Mouse (Mus musculus) heart, postnatal 4 days (tissue): ENCODE results near the gene Cadps. TPM values are rescaled to one million over a fixed set of nuclear protein-coding genes. Genes with fewer than 3 reads are reported as not detected.

Source experiments
- DNase-seq: peaks from one replicate; pipeline ENCODE4 v3.0.0; 2021
- total RNA-seq, 2 experiments: library from RNA; stranded (reverse); gene quantifications; 2 replicates each; pipeline ENCODE4 v1.2.3; 2021

The Cadps gene
- total RNA-seq, 2 experiments from 2014 or later: 0.47 to 0.52 TPM

DNA sequence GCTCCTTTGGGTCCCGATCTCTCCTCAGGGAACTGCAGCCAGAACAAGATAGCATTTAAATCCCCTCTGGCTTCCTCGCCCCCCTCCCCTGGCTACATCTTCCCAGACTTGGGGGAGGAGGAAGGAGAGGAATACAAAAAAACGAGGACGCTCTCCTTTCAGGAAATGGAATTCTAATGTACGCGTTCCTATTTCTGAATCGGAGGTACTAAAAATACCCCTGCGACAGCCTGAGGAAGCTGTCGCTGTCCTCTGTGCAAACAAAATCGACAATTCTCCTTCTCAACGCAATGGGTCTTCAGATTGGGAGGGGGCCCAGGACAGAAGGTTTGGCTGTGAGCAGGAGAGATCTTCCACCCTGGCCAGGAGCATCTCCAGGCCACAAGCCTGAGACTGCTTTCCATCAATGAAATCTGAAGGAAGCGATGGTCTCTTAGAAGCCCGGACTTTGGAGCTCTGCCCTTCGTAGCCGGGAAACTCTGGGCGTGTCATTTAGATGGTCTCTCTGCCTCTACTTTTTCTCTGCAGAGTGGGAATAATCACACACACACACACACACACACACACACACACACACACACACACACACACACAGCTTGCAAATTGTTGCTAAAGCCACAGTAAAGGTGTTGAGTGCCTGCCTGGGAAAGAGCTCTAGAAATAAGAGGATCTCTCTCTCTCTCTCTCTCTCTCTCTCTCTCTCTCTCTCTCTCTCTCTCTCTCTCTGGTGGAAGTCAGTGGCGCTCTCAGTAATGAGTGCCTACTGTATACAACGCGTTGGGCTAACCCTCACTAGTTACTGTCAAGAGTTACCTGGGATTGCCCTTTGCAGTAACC, 482.4 kb downstream of the Cadps start:
- no peak for DNase-seq

DNA sequence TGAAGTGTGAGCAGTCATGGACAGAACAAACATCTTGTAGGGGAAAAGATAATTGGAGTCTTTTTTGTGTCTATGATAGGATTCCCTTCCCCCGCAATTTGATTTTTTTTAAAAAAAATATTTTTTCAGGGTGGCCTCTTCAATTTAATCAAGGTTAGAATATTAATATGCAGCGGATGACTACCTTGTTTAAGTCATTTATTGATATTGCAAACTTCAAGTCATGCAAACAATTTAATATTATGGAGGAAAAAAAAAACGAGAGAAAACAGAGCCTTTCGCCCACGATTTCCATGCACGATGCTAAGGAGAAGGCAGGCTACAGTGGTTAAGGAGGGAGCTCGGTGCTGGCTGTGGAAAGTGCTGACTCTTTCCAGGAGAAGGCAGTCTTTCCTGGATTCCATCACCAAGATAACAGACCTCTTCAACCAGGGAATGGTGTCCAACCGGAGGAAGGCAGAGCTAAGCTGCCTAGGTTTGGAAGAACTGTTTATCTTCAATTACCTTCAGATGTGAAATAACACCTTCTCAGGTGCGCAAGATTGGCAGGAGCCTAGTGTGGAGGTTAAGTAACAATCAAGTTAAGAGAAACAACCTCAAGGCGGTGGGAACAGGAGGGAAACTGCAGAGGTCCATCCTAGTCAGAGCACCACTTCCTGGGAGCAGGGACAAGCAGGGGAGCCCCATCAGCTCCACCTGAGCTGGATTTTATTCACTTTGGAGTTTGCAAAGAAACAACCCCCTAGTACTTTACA, 483.9 kb downstream of the Cadps start:
- no peak for DNase-seq

DNA sequence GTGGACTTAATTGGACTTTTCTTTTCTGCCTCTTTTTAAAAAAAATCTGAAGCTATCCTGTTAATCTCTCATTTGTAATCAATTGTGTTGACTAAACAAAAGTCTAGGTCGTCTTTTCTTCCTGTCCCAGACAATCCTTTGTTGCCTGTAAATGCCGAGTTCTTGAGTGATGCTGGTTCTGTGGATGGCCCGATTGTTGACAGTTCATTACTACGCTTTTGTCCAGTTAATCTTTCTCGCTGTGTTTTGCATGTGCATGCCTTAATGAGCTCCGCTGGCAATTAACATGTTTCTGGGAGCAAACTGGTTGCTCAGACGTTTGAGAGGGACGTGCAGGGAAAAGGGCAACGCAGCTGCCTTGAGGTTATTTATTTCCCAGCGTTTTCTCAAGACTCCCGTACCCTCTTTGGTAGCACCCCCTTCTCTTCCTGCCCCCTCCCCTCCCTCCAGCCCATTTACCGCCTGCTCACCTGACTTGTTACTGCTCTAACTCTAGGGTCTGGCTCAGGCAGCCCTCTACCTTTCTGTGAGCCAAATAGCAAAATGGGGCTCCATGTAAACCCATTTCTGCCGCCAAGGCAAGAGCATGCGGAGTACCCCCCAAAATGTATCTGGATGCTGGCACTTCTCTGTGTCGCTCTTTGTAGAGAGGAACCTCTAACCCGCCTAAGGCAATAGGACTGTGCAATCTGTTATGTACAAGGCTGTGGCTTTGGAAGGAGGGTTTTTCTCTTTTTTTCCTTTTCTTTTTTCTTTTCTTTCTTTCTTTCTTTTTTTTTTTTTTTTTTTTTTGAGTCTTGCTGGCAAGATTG, 484.7 kb downstream of the Cadps start:
- no peak for DNase-seq

DNA sequence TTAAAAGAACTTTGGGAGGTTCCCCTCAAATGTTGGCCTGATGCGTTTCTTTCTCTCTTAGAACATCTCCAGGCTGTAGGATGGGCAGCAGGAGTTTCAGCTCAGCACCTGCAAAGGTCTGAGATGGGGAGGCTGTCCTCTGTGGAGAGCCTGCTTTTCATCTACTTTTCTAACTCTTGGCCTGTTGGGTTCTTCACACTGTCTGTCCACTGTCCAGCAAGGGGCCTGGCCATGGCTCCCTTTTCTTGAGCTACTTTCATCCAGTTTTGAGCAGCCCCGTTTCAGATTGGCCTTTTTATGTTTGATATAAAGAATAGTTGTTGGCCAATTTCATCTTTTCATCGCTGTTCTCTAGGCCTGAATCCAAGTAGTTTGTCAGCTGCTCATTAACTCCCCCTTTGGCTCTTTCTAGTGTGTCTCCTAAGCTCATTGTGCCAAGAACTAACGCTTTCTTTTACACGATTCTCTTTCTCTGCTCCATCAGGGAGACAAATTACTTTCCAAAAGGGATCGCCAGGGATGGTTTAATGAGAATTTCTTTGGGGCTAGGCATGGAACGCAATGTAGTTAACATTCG, 485.4 kb downstream of the Cadps start:
- DNase-seq: no peak

DNA sequence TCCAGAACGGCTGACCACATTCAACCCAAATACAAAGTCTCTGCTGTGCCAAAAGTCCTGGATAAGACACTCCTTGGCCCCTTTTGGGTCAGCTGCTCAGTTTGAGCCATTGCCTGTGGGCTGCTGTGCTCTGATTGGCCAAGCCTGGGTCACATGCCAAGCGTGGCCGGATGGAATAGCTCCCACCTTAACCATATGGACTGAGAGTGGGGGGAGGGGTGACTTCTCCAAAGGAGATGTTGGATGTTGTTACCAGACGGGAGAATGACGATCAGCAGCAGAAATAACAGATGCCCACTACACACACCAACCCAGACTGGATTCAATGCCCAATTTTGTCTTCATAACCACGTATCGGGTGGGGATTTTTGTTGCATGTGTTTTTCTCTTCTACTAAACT, 488.0 kb downstream of the Cadps start:
- DNase-seq: no peak

DNA sequence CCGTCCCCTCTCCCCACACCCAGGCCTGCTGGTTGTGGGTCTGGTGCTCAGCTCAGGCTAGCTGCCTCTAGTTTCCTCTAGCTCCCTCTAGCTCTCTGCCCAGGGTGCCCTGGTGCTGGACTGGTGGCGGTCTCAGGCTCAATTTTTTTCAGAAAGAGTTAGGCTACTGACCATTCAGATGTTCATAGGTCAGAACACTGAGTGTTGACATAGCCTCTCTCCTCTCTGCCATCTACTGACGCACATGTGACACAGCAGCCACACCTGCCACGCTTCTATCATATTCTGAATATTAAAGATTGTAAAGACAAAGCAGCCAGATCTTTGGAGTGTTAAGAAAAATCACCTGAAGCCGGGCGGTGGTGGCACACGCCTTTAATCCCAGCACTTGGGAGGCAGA, 489.3 kb downstream of the Cadps start:
- DNase-seq: no peak
